Mouse (Mus musculus) thymus, adult 2 months (tissue): ENCODE measurements around the gene Efnb3. TPM values are rescaled to one million over a fixed set of nuclear protein-coding genes. Genes with fewer than 3 reads are reported as not detected.

Experiments used
- DNase-seq: peaks from one replicate; pipeline ENCODE4 v3.0.0; 2021
- H3K27ac ChIP-seq: fragments of 200-500 bp; 2 replicates; pipeline ENCODE4 v1.5.1; 2012; ENCODE audit warnings: low read length, control low read depth; ENCODE audit not compliant: control insufficient read depth, insufficient read depth
- H3K27me3 ChIP-seq: fragments of 200-500 bp; 2 replicates; pipeline ENCODE4 v1.6.1; 2012; ENCODE audit warnings: mild to moderate bottlenecking, low read length, moderate library complexity, mixed read lengths; ENCODE audit not compliant: control insufficient read depth, insufficient read depth
- H3K36me3 ChIP-seq: fragments of 200-500 bp; 2 replicates; pipeline ENCODE4 v1.6.1; 2012; ENCODE audit warnings: mild to moderate bottlenecking, low read length, moderate library complexity; ENCODE audit not compliant: control insufficient read depth, insufficient read depth
- H3K4me1 ChIP-seq: fragments of 200-500 bp; replicated peaks from 2 replicates; pipeline ENCODE4 v1.6.1; 2012; ENCODE audit warnings: low read length; ENCODE audit not compliant: control insufficient read depth, insufficient read depth
- H3K4me3 ChIP-seq: fragments of 200-500 bp; 2 replicates; pipeline ENCODE4 v1.5.1; 2012; ENCODE audit warnings: mild to moderate bottlenecking, low read length, control low read depth, moderate library complexity; ENCODE audit not compliant: control insufficient read depth, insufficient read depth
- CTCF ChIP-seq: fragments of 200-500 bp; IDR thresholded peaks from 2 replicates; pipeline ENCODE4 v1.5.1; 2012; ENCODE audit warnings: mild to moderate bottlenecking, control low read depth, low read length, moderate library complexity, borderline replicate concordance; ENCODE audit not compliant: control insufficient read depth, poor library complexity, insufficient read depth; ENCODE audit errors: extremely low read depth
- POLR2A ChIP-seq: fragments of 200-500 bp; IDR thresholded peaks from 2 replicates; pipeline ENCODE4 v1.6.1; 2012; ENCODE audit warnings: mild to moderate bottlenecking, low read length, control low read depth, moderate library complexity; ENCODE audit not compliant: control insufficient read depth, poor library complexity, insufficient read depth; ENCODE audit errors: extremely low read depth
- WGBS: fragments of 180-500 bp; shearing (Covaris S2); methylation state at CpG from one replicate; pipeline ENCODE4 v1.1.7; 2018; 5-methylcytosine and 5-hydroxymethylcytosine counted together
- polyA plus RNA-seq: library from polyadenylated mRNA; depleted of rRNA; stranded (reverse); fragments of >200 nt; gene quantifications from 2 replicates; pipeline ENCODE4 v1.2.3, GENCODE M21; 2012

Gene Efnb3
- polyA plus RNA-seq, 1 experiment = 8.7 TPM

- Histone ChIP-seq H3K4me3 (no peak overlapping the region), H3K36me3 (peaks cover 14% of the 10 kb centered on the region), H3K27me3 (peaks cover 4% of the 10 kb centered on the region; the same call in 1 of the 2 replicates), H3K4me1 (peaks cover 14% of the 10 kb centered on the region), H3K27ac (no peak overlapping the region)
- no peak for DNase-seq
- WGBS = 61% methylated on average over 14 of the region's 14 CpGs
- no peak for TF ChIP-seq POLR2A
- no peak for TF ChIP-seq CTCF
Observed at GRCm38 (mm10) chr11:69557381-69557958, 2.5 kb downstream of the Efnb3 start.

GRCm38 (mm10) chr11:69554539-69555140 is 5.4 kb downstream of the Efnb3 start:
- 70% methylated on average over 5 of the region's 5 CpGs for WGBS
- no peak for TF ChIP-seq CTCF
- TF ChIP-seq POLR2A = no peak
- no peaks in the 10 kb centered on the region; the same call in 1 of the 2 replicates for H3K27me3 ChIP-seq
- no peak overlapping the region for H3K4me3 ChIP-seq
- H3K27ac ChIP-seq = no peak overlapping the region
- no peak for DNase-seq
- H3K36me3 ChIP-seq = no peaks in the 10 kb centered on the region
- H3K4me1 ChIP-seq = peaks cover 8% of the 10 kb centered on the region

GRCm38 (mm10) chr11:69553341-69553721 is 6.7 kb downstream of the Efnb3 start:
- Histone ChIP-seq H3K27ac (no peak overlapping the region), H3K4me1 (peaks cover 8% of the 10 kb centered on the region), H3K27me3 (no peaks in the 10 kb centered on the region; the same call in 1 of the 2 replicates), H3K4me3 (no peak overlapping the region), H3K36me3 (no peaks in the 10 kb centered on the region)
- no peak for TF ChIP-seq CTCF
- no peak for TF ChIP-seq POLR2A
- 76% methylated on average over 2 of the region's 2 CpGs for WGBS
- DNase-seq = no peak

GRCm38 (mm10) chr11:69552622-69553340 is 7.2 kb downstream of the Efnb3 start:
- Histone ChIP-seq H3K4me1 (peaks cover 8% of the 10 kb centered on the region), H3K27me3 (no peaks in the 10 kb centered on the region; the same call in 1 of the 2 replicates), H3K36me3 (no peaks in the 10 kb centered on the region), H3K27ac (no peak overlapping the region), H3K4me3 (no peak overlapping the region)
- peak; percentile 39 for DNase-seq
- TF ChIP-seq CTCF (no peak), POLR2A (no peak)
- 34% methylated on average over 14 of the region's 14 CpGs for WGBS

GRCm38 (mm10) chr11:69551310-69551709 is 8.7 kb downstream of the Efnb3 start:
- no peak for DNase-seq
- Histone ChIP-seq H3K4me3 (no peak overlapping the region), H3K27ac (no peak overlapping the region), H3K36me3 (no peaks in the 10 kb centered on the region), H3K4me1 (peaks cover 20% of the 10 kb centered on the region), H3K27me3 (no peaks in the 10 kb centered on the region)
- 93% methylated on average over 4 of the region's 4 CpGs for WGBS
- no peak for TF ChIP-seq CTCF

GRCm38 (mm10) chr11:69549060-69549656 is 10.8 kb downstream of the Efnb3 start, which contains the start of gene Dnah2:
TSS of gene Dnah2 (minus strand) at chr11:69549110.
- Histone ChIP-seq H3K4me1 (peaks cover 24% of the 10 kb centered on the region), H3K27me3 (no peaks in the 10 kb centered on the region), H3K4me3 (no peak within 1 kb of the TSS), H3K36me3 (no peaks in the 10 kb centered on the region), H3K27ac (no peak within 1 kb of the TSS)
- TF ChIP-seq CTCF = no peak
- no peak for DNase-seq
- 68% methylated on average over 12 of the region's 12 CpGs for WGBS
